Mouse (Mus musculus): ENCODE measurements around the gene Wfdc17. TPM values are rescaled to one million over a fixed set of nuclear protein-coding genes. Genes with fewer than 3 reads are reported as not detected.

Wfdc17 gene
- total RNA-seq, 1 experiment: not detected

GRCm38 (mm10) chr11:83743525-83743924, 39.7 kb downstream of the Wfdc17 start:
- no peaks in the 10 kb centered on the region for H3K4me1 ChIP-seq (ENCODE audit: control insufficient read depth in 2 of 2, insufficient read depth in 2 of 2, low read length in 2 of 2, poor library complexity in 1 of 2)
- in situ Hi-C loops (cut with MboI; ENCODE audit: low sequenced_read_pairs in 2 of 2, unreplicated experiment in 2 of 2): loop anchor here in 1 of 2 experiments (25.0 kb wide), 1 partner anchor 181 kb away; no protein-coding TSS in a partner anchor
- TF ChIP-seq HCFC1 (IDR thresholded peaks at IDR 0.05; ENCODE audit: borderline replicate concordance, insufficient read depth, low read length) (no peak), ZNF384 (IDR thresholded peaks at IDR 0.05; ENCODE audit: low read depth, low read length) (no peak), CHD2 (IDR thresholded peaks at IDR 0.05; ENCODE audit: low read depth, low read length) (no peak), ZC3H11A (IDR thresholded peaks at IDR 0.05; ENCODE audit: borderline replicate concordance, low read depth, low read length) (no peak), MAFK (IDR thresholded peaks at IDR 0.05; ENCODE audit: insufficient read depth, low read depth, low read length) (no peak)
- DNase-seq (ENCODE audit: low read depth, low spot score): no peak
- H3K27ac ChIP-seq (ENCODE audit: insufficient read depth, low read depth, low read length, poor library complexity, severe bottlenecking): no peak overlapping the region
- no peaks in the 10 kb centered on the region for H3K36me3 ChIP-seq (ENCODE audit: control insufficient read depth, insufficient read depth, low read length, poor library complexity, severe bottlenecking)
- no peak overlapping the region for H3K9ac ChIP-seq (ENCODE audit: insufficient read depth, low read depth, low read length, poor library complexity, severe bottlenecking)
- no peaks in the 10 kb centered on the region for H3K9me3 ChIP-seq (ENCODE audit: control insufficient read depth, insufficient read depth, low read depth, low read length)
- no peak overlapping the region for H3K4me3 ChIP-seq (ENCODE audit: insufficient read depth in 1 of 2, low read depth in 1 of 2, low read length in 2 of 2, poor library complexity in 1 of 2, severe bottlenecking in 1 of 2)

- Histone ChIP-seq H3K9me3 (ENCODE audit: control insufficient read depth, insufficient read depth, low read depth, low read length) (no peaks in the 10 kb centered on the region), H3K4me1 (ENCODE audit: control insufficient read depth in 2 of 2, insufficient read depth in 2 of 2, low read length in 2 of 2, poor library complexity in 1 of 2) (no peaks in the 10 kb centered on the region), H3K27ac (ENCODE audit: insufficient read depth, low read depth, low read length, poor library complexity, severe bottlenecking) (no peak overlapping the region), H3K36me3 (ENCODE audit: control insufficient read depth, insufficient read depth, low read length, poor library complexity, severe bottlenecking) (no peaks in the 10 kb centered on the region), H3K4me3 (ENCODE audit: insufficient read depth in 1 of 2, low read depth in 1 of 2, low read length in 2 of 2, poor library complexity in 1 of 2, severe bottlenecking in 1 of 2) (no peak overlapping the region), H3K9ac (ENCODE audit: insufficient read depth, low read depth, low read length, poor library complexity, severe bottlenecking) (no peak overlapping the region)
- TF ChIP-seq ZNF384 (IDR thresholded peaks at IDR 0.05; ENCODE audit: low read depth, low read length): no peak
- no peak for TF ChIP-seq ZC3H11A (IDR thresholded peaks at IDR 0.05; ENCODE audit: borderline replicate concordance, low read depth, low read length)
- TF ChIP-seq HCFC1 (IDR thresholded peaks at IDR 0.05; ENCODE audit: borderline replicate concordance, insufficient read depth, low read length): no peak
- no peak for TF ChIP-seq CHD2 (IDR thresholded peaks at IDR 0.05; ENCODE audit: low read depth, low read length)
- TF ChIP-seq MAFK (IDR thresholded peaks at IDR 0.05; ENCODE audit: insufficient read depth, low read depth, low read length): no peak
- DNase-seq (ENCODE audit: low read depth, low spot score): no peak
- in situ Hi-C loops (cut with MboI; ENCODE audit: low sequenced_read_pairs in 2 of 2, unreplicated experiment in 2 of 2): loop anchor here in 1 of 2 experiments (25.0 kb wide), 1 partner anchor 184 kb away; no protein-coding TSS in a partner anchor
These were observed 42.4 kb downstream of the Wfdc17 start for GRCm38 (mm10) chr11:83746152-83746551.

GRCm38 (mm10) chr11:83746681-83747080, 42.9 kb downstream of the Wfdc17 start, which contains the start of gene Wfdc21:
Wfdc21 (plus strand) TSS chr11:83746940.
- H3K4me1 ChIP-seq (ENCODE audit: control insufficient read depth in 2 of 2, insufficient read depth in 2 of 2, low read length in 2 of 2, poor library complexity in 1 of 2): no peaks in the 10 kb centered on the region
- no peak for TF ChIP-seq ZC3H11A (IDR thresholded peaks at IDR 0.05; ENCODE audit: borderline replicate concordance, low read depth, low read length)
- TF ChIP-seq CHD2 (IDR thresholded peaks at IDR 0.05; ENCODE audit: low read depth, low read length): no peak
- TF ChIP-seq HCFC1 (IDR thresholded peaks at IDR 0.05; ENCODE audit: borderline replicate concordance, insufficient read depth, low read length): no peak
- TF ChIP-seq ZNF384 (IDR thresholded peaks at IDR 0.05; ENCODE audit: low read depth, low read length): no peak
- TF ChIP-seq MAFK (IDR thresholded peaks at IDR 0.05; ENCODE audit: insufficient read depth, low read depth, low read length): no peak
- in situ Hi-C loops (cut with MboI; ENCODE audit: low sequenced_read_pairs in 2 of 2, unreplicated experiment in 2 of 2): loop anchor here in 1 of 2 experiments (25.0 kb wide), 1 partner anchor 184 kb away; no protein-coding TSS in a partner anchor
- no peaks in the 10 kb centered on the region for H3K36me3 ChIP-seq (ENCODE audit: control insufficient read depth, insufficient read depth, low read length, poor library complexity, severe bottlenecking)
- no peak within 1 kb of the TSS for H3K27ac ChIP-seq (ENCODE audit: insufficient read depth, low read depth, low read length, poor library complexity, severe bottlenecking)
- H3K9ac ChIP-seq (ENCODE audit: insufficient read depth, low read depth, low read length, poor library complexity, severe bottlenecking): no peak within 1 kb of the TSS
- no peaks in the 10 kb centered on the region for H3K9me3 ChIP-seq (ENCODE audit: control insufficient read depth, insufficient read depth, low read depth, low read length)
- no peak within 1 kb of the TSS for H3K4me3 ChIP-seq (ENCODE audit: insufficient read depth in 1 of 2, low read depth in 1 of 2, low read length in 2 of 2, poor library complexity in 1 of 2, severe bottlenecking in 1 of 2)
- DNase-seq (ENCODE audit: low read depth, low spot score): no peak

- TF ChIP-seq ZNF384 (IDR thresholded peaks at IDR 0.05; ENCODE audit: low read depth, low read length): no peak
- TF ChIP-seq ZC3H11A (IDR thresholded peaks at IDR 0.05; ENCODE audit: borderline replicate concordance, low read depth, low read length): no peak
- no peak for TF ChIP-seq CHD2 (IDR thresholded peaks at IDR 0.05; ENCODE audit: low read depth, low read length)
- TF ChIP-seq MAFK (IDR thresholded peaks at IDR 0.05; ENCODE audit: insufficient read depth, low read depth, low read length): no peak
- TF ChIP-seq HCFC1 (IDR thresholded peaks at IDR 0.05; ENCODE audit: borderline replicate concordance, insufficient read depth, low read length): no peak
- Histone ChIP-seq H3K4me1 (ENCODE audit: control insufficient read depth in 2 of 2, insufficient read depth in 2 of 2, low read length in 2 of 2, poor library complexity in 1 of 2) (no peaks in the 10 kb centered on the region), H3K9me3 (ENCODE audit: control insufficient read depth, insufficient read depth, low read depth, low read length) (no peaks in the 10 kb centered on the region), H3K36me3 (ENCODE audit: control insufficient read depth, insufficient read depth, low read length, poor library complexity, severe bottlenecking) (no peaks in the 10 kb centered on the region), H3K4me3 (ENCODE audit: insufficient read depth in 1 of 2, low read depth in 1 of 2, low read length in 2 of 2, poor library complexity in 1 of 2, severe bottlenecking in 1 of 2) (no peak overlapping the region), H3K9ac (ENCODE audit: insufficient read depth, low read depth, low read length, poor library complexity, severe bottlenecking) (no peak overlapping the region), H3K27ac (ENCODE audit: insufficient read depth, low read depth, low read length, poor library complexity, severe bottlenecking) (no peak overlapping the region)
- in situ Hi-C loops (cut with MboI; ENCODE audit: low sequenced_read_pairs in 2 of 2, unreplicated experiment in 2 of 2): loop anchor here in 1 of 2 experiments (25.0 kb wide), 1 partner anchor 185 kb away; no protein-coding TSS in a partner anchor
- DNase-seq (ENCODE audit: low read depth, low spot score): no peak
These were observed 43.8 kb downstream of the Wfdc17 start for GRCm38 (mm10) chr11:83747376-83748265.
